Mouse (Mus musculus) midbrain, postnatal 0 days (tissue): ENCODE measurements at regions not wholly inside any gene's neighbourhood (a gene's known extent, or its start where the extent isn't known, plus 50 kb on each side); places are given as distances from the start of the nearest gene placed in this dataset.

Experiments
- ATAC-seq: fragments of 200-750 bp; cut with Nextera tagmentation; 2 replicates; pipeline ENCODE4 v1.8.0; 2017; ENCODE audit warnings: moderate number of reproducible peaks, mild to moderate bottlenecking, moderate TSS enrichment, moderate library complexity; ENCODE audit not compliant: low FRiP score
- DNase-seq: peaks from one replicate; pipeline ENCODE4 v3.0.0-alpha.2; 2015; ENCODE audit warnings: low spot score
- H3K27ac ChIP-seq: fragments of 300-500 bp; sonication (generic); 2 replicates; pipeline ENCODE4 v1.5.1; 2014; ENCODE audit warnings: low read depth, mild to moderate bottlenecking, low read length, mixed read lengths
- H3K27me3 ChIP-seq: fragments of 300-500 bp; sonication (generic); 2 replicates; pipeline ENCODE4 v1.6.1; 2014; ENCODE audit warnings: low read length, control low read depth, mixed read lengths; ENCODE audit not compliant: insufficient read depth
- H3K36me3 ChIP-seq: fragments of 300-500 bp; sonication (generic); 2 replicates; pipeline ENCODE4 v1.6.1; 2014; ENCODE audit warnings: low read length, control low read depth, mixed read lengths; ENCODE audit not compliant: insufficient read depth
- H3K4me1 ChIP-seq: fragments of 300-500 bp; sonication (generic); 2 replicates; pipeline ENCODE4 v1.6.1; 2014; ENCODE audit warnings: mild to moderate bottlenecking, control low read depth, antibody characterized with exemption, low read length, mixed read lengths; ENCODE audit not compliant: insufficient read depth
- H3K4me2 ChIP-seq: fragments of 300-500 bp; sonication (generic); 2 replicates; pipeline ENCODE4 v1.6.1; 2014; ENCODE audit warnings: low read depth, mild to moderate bottlenecking, low read length, mixed read lengths; ENCODE audit not compliant: poor library complexity, severe bottlenecking
- H3K4me3 ChIP-seq: fragments of 300-500 bp; sonication (generic); 2 replicates; pipeline ENCODE4 v1.5.1; 2014; ENCODE audit warnings: low read depth, mild to moderate bottlenecking, low read length, moderate library complexity
- H3K9ac ChIP-seq: fragments of 300-500 bp; sonication (generic); replicated peaks from 2 replicates; pipeline ENCODE4 v1.6.1; 2014; ENCODE audit warnings: mild to moderate bottlenecking, low read length, moderate library complexity, mixed read lengths; ENCODE audit not compliant: poor library complexity, severe bottlenecking
- H3K9me3 ChIP-seq: fragments of 300-500 bp; sonication (generic); 2 replicates; pipeline ENCODE4 v1.6.1; 2016; ENCODE audit warnings: low read length, control low read depth
- CTCF ChIP-seq: IDR thresholded peaks from 2 replicates; pipeline ENCODE4 v1.5.1; 2016; ENCODE audit warnings: antibody characterized with exemption, mild to moderate bottlenecking
- WGBS: fragments of 180-500 bp; shearing (Covaris S2); extraction: QIAGEN DNeasy Blood & Tissue Kit; methylation state at CpG from one replicate; pipeline ENCODE4 v1.1.7; 2014; 5-methylcytosine and 5-hydroxymethylcytosine counted together

DNA sequence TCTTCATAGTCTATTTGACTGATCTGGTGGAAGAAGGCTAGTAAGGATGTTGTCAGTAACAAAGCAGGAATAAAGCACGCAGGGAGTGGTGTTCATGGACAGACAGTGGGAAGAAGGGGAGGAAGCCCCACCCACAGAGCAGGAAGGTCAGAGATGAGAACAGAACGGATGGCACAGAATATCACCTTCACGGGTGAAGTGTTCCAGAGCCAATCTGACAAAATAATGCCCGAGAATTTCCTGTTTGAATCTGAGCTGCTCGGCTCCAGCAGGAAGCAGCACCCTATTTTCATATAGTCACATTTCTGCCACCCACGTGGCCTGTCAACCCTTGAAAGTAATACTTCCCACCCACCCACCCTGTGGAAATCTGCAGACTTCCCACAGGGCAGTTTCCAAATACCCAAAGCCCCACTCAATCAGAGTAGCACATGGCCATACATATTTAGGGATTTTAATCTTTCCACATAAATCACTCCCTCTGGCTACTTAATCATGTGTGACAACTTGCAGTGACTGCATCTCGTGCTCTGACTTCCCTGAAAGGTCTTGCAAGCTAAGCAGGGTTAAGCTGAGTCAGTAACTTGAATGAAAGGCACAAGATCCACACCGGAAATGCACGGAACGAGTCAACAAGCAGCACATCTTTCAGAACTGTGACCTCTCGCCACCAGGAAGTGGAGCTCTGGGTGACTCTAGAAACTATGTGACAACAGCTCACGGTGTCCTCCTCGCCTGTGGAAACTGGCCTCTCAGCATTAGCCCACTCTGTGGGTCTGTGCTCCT is 158.0 kb upstream of the Creb1 start:
- Histone ChIP-seq H3K9me3 (no peaks in the 10 kb centered on the region), H3K27me3 (no peaks in the 10 kb centered on the region), H3K36me3 (no peaks in the 10 kb centered on the region), H3K9ac (no peak overlapping the region), H3K27ac (no peak overlapping the region), H3K4me2 (no peak overlapping the region), H3K4me3 (no peak overlapping the region), H3K4me1 (no peaks in the 10 kb centered on the region)
- DNase-seq (no peak), ATAC-seq (no peak)
- TF ChIP-seq CTCF, result no peak
- WGBS, result 66% methylated on average over 13 of the region's 13 CpGs

DNA sequence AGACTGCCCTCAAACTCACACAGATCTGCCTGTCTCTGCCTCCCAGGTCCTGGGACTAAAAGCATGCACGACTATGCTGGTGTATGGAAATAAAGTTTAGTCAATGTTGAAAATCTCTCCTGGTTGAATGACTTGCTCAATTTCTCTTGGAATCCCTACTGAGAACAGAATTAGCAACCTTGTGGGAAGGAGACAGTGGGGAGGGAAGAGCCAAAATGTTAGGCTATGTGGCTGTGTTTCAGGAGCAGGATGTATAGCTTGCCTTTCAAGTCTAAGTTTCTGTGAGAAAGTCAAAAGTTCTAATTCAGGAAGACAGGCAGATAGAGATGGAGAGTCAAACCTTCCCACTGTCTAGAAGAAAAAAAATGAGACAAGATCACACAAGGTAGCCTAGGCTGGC is 168.3 kb upstream of the Creb1 start:
- H3K4me2 ChIP-seq, result no peak overlapping the region
- WGBS, result 80% methylated on average over 1 of the region's 1 CpGs
- no peak for TF ChIP-seq CTCF
- H3K9me3 ChIP-seq, result no peaks in the 10 kb centered on the region
- no peak overlapping the region for H3K4me3 ChIP-seq
- no peaks in the 10 kb centered on the region for H3K36me3 ChIP-seq
- H3K4me1 ChIP-seq, result 0 out of 2 replicates have a peak, but pooled peaks cover 4% of the 10 kb centered on the region
- H3K9ac ChIP-seq, result no peak overlapping the region
- DNase-seq (no peak), ATAC-seq (no peak)
- H3K27me3 ChIP-seq, result no peaks in the 10 kb centered on the region
- H3K27ac ChIP-seq, result no peak overlapping the region

DNA sequence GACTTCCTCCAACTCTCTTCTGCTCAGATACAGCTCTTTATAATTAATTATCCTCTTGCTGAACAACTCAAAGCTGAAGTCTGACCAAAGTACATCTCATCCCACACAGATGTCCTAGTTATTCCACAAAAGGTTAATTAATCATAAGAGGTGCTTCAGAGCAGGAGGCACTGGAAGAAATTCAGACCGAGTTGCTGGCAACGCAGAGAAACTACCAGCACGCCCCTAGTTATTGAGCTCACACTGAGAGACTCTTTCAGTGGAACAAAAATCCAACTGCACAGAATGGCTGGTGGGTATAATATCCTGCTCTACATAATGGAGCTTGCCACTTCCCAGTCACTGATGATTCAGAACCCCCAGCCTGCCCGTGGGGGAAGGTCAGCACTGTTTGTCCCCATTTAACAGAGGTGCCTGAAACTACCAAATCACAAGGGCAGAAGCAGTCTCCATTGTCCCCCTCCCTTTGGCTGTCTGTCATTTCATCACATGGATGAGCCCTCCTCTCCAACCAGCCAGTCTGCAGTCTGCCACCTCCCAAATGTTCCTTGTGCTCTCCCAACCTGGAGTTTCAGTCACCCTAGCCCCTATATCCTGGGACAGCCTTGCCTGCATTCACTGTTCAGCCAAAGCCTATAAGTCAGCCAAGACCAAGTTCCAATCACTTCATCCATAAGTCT is 170.3 kb upstream of the Creb1 start:
- H3K27me3 ChIP-seq, result no peaks in the 10 kb centered on the region
- H3K36me3 ChIP-seq, result no peaks in the 10 kb centered on the region
- H3K4me3 ChIP-seq, result no peak overlapping the region
- H3K4me1 ChIP-seq, result 0 out of 2 replicates have a peak, but pooled peaks cover 4% of the 10 kb centered on the region
- WGBS, result 61% methylated on average over 4 of the region's 4 CpGs
- ATAC-seq, result no peak
- no peak for TF ChIP-seq CTCF
- no peak overlapping the region for H3K27ac ChIP-seq
- peak; percentile 46 for DNase-seq
- no peak overlapping the region for H3K4me2 ChIP-seq
- no peak overlapping the region for H3K9ac ChIP-seq
- H3K9me3 ChIP-seq, result no peaks in the 10 kb centered on the region

DNA sequence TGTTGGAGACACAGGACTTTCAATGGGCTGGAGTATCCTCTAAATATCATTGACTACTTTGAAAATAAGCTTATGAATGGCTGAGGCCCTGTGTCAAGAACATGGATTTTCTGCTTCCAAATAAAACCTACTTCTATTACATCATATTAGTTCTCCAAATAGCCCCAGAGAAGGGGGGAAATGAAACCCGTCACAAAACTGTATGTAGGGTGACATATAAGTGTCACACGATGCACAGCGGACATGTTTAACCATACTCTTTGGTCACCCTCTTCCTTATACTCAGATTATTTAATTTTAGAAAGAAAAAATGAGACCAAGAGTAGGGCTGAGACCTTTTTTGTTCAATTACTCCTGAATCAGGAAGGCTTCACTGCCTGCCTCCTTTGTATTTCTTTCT is 189.2 kb upstream of the Creb1 start:
- Histone ChIP-seq H3K27ac (no peak overlapping the region), H3K9ac (no peak overlapping the region), H3K27me3 (no peaks in the 10 kb centered on the region), H3K4me3 (no peak overlapping the region), H3K36me3 (no peaks in the 10 kb centered on the region), H3K9me3 (no peaks in the 10 kb centered on the region), H3K4me1 (0 out of 2 replicates have a peak, but pooled peaks cover 2% of the 10 kb centered on the region), H3K4me2 (no peak overlapping the region)
- 76% methylated on average over 3 of the region's 3 CpGs for WGBS
- no peak for DNase-seq
- no peak for TF ChIP-seq CTCF
- no peak for ATAC-seq

DNA sequence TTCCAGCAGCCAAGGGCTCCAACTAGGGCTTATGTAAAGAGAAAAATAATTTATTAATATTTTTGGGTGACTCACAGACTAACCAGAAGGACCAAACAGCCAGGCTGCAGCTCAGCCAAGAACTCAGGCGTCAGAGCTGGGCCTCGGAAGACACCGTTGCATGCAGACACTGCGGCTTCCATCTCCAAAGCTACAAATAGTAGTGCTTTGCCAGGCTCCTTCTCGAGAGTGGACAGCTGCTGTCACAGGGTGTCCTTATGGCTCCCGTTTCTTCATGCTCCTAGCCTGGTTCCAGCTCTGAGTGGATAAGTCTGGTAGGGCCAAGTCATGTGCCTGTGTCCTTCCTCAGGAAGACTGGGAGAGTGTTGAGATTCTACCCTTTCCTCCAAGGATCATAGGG is 190.8 kb upstream of the Creb1 start:
- Histone ChIP-seq H3K27ac (no peak overlapping the region), H3K4me3 (no peak overlapping the region), H3K9me3 (no peaks in the 10 kb centered on the region), H3K27me3 (no peaks in the 10 kb centered on the region), H3K9ac (no peak overlapping the region), H3K4me1 (0 out of 2 replicates have a peak, but pooled peaks cover 2% of the 10 kb centered on the region), H3K4me2 (no peak overlapping the region), H3K36me3 (no peaks in the 10 kb centered on the region)
- peak; percentile 54 for DNase-seq
- 82% methylated on average over 6 of the region's 6 CpGs for WGBS
- no peak for TF ChIP-seq CTCF
- no peak for ATAC-seq

DNA sequence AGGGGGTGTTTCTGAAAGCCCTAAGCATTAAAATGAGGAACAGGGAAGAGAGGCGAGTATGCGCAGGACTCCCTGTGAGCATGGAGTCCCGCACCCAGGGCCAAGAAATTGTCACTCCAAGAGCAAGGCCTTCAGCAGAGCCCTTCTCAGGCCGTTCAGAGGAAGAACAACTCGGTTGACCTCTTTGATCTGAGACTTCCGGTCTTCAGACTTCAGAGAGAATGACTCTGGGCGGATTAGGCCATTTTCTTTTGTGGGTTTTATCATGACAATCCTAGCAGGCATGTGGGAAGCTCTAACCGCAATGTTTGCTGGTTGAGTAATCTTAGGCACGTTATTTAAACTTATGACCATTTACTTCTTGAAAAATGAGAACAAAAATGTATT is 193.9 kb upstream of the Creb1 start:
- H3K4me3 ChIP-seq, result no peak overlapping the region; the same call in 1 of the 2 replicates
- H3K27ac ChIP-seq, result no peak overlapping the region
- DNase-seq, result no peak
- H3K36me3 ChIP-seq, result no peaks in the 10 kb centered on the region
- H3K4me2 ChIP-seq, result peak overlapping the region; percentile 38; the same call in 1 of the 2 replicates
- WGBS, result 29% methylated on average over 9 of the region's 9 CpGs
- 0 out of 2 replicates have a peak, but pooled peaks cover 2% of the 10 kb centered on the region for H3K4me1 ChIP-seq
- no peak for ATAC-seq
- no peak overlapping the region for H3K9ac ChIP-seq
- no peak for TF ChIP-seq CTCF
- H3K9me3 ChIP-seq, result no peaks in the 10 kb centered on the region
- H3K27me3 ChIP-seq, result no peaks in the 10 kb centered on the region
